Mouse (Mus musculus) liver, embryonic 15.5 days (tissue): ENCODE results near the gene Olfr1512. TPM values are rescaled to one million over a fixed set of nuclear protein-coding genes. Genes with fewer than 3 reads are reported as not detected.

ENCODE experiments used
- ATAC-seq: fragments of 200-750 bp; cut with Nextera tagmentation; 2 replicates; pipeline ENCODE4 v1.8.0; 2017; ENCODE audit warnings: moderate number of reproducible peaks, mild to moderate bottlenecking, moderate library complexity; ENCODE audit not compliant: insufficient read depth
- H3K27ac ChIP-seq: fragments of 300-500 bp; sonication (generic); replicated peaks from 2 replicates; pipeline ENCODE4 v1.5.1; 2015; ENCODE audit warnings: mild to moderate bottlenecking, inconsistent platforms
- H3K27me3 ChIP-seq: fragments of 300-500 bp; sonication (generic); 2 replicates; pipeline ENCODE4 v1.6.1; 2015; ENCODE audit warnings: mild to moderate bottlenecking, inconsistent platforms
- H3K36me3 ChIP-seq: fragments of 300-500 bp; sonication (generic); replicated peaks from 2 replicates; pipeline ENCODE4 v1.6.1; 2015; ENCODE audit warnings: moderate library complexity, mild to moderate bottlenecking, inconsistent platforms
- H3K4me1 ChIP-seq: fragments of 300-500 bp; sonication (generic); replicated peaks from 2 replicates; pipeline ENCODE4 v1.6.1; 2015; ENCODE audit warnings: inconsistent platforms
- H3K4me2 ChIP-seq: fragments of 300-500 bp; sonication (generic); 2 replicates; pipeline ENCODE4 v1.6.1; 2015; ENCODE audit warnings: moderate library complexity, mild to moderate bottlenecking, inconsistent platforms
- H3K4me3 ChIP-seq: fragments of 300-500 bp; sonication (generic); replicated peaks from 2 replicates; pipeline ENCODE4 v1.5.1; 2015; ENCODE audit warnings: mild to moderate bottlenecking, inconsistent platforms
- H3K9ac ChIP-seq: fragments of 300-500 bp; sonication (generic); 2 replicates; pipeline ENCODE4 v1.6.1; 2015; ENCODE audit warnings: moderate library complexity, mild to moderate bottlenecking, inconsistent platforms
- H3K9me3 ChIP-seq: fragments of 300-500 bp; sonication (generic); replicated peaks from 2 replicates; pipeline ENCODE4 v1.6.1; 2016; ENCODE audit warnings: inconsistent platforms
- WGBS: fragments of 180-500 bp; shearing (Covaris S2); methylation state at CpG from one replicate; pipeline ENCODE4 v1.1.7; 2015; ENCODE audit warnings: mixed read lengths; ENCODE audit not compliant: insufficient replicate concordance; 5-methylcytosine and 5-hydroxymethylcytosine counted together
- polyA plus RNA-seq: library from polyadenylated mRNA; unstranded; fragments of >200 nt; fragmentation: Nextera tagmentation; extraction: Ambion mirVana; gene quantifications from 2 replicates; pipeline ENCODE4 v1.2.1, GENCODE M21; 2015

The Olfr1512 gene
- polyA plus RNA-seq, 1 experiment from 2014 or later, result not detected

DNA sequence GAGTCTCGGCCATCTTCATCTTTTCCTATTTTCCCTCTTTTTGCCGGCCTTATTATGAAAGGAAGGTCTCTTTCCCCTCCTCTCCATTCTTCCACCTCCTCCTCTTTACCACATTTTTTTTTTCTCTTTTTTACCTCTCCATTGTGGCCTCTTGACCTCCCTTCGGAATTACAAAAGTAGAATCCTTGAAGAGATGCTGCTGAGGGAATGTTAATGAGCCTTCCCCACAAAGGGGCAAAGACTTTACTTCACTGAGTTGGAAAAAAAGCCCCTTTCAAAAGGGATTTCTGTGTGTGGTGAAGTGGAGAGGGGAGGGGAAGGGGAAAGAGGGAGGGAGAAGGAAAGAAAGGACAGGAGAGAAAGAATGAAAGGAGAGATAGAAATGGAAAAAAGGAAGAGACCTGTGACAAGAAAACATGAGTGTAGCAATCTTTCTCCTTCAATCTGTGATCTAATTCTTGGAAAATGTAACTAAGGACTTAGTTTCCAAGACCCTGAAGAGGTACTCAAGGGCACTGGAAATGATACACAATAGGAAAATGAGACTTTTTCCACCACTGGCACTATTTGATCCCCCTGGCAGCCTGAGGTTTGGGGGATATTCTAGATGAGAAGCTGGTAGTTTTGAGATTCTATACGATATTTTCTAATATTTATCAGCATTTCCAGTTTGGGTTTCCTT is 47.8 kb downstream of the Olfr1512 start:
- no peak for ATAC-seq
- H3K27me3 ChIP-seq, result peaks cover 65% of the 10 kb centered on the region
- WGBS, result 20% methylated on average over 4 of the region's 4 CpGs

DNA sequence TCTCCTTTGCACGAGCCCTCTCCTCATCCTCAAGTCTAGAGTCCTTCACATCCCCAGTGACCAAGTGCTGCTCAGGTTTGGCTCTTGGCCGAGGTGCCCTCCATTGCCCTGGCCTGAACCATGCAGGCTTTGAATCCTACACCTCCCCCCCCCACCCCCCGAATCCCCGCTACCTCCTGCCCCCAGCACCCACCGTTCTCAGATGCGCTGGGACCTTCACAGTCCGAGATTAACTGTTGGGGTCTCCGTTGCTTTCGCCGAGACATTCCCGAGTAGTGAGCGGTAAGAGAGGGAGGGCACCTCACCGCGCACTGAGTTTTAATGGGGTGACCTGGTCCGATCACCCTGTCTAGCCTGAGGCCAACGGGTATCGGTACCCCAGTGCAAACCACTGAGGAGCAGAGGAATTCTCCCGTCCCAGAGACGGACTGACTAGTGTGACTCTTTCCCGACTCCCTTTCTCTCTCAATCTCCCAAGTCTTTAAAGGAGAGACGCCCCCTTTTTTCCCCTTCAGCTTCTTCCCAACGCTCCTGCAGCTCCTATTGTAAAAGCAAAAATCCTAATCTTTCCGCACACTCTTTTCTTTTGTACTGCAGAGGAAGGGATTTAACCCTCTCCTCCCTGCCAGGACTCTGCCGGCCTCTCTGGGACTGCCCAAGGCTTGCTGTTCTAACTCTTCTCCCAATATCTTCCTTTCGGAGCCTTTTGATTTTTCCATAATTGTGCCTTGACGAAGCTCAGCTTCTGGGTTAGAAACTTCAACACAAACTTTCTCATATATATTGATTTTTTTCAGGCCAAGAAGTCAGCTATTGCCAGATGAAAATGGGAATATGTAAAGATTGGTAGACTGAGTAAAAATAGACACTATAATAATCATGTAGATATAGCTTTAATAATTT is 50.8 kb downstream of the Olfr1512 start, which contains the start of gene Sall2:
Sall2 (minus strand) TSS at position 853 of the 903 bp plus-strand sequence.
- no peak for ATAC-seq
- H3K9ac ChIP-seq, result no peak within 1 kb of the TSS

More for the DNA sequence above, 47.8 kb downstream of the Olfr1512 start:
- no peak overlapping the region for H3K9ac ChIP-seq
- H3K4me1 ChIP-seq, result no peaks in the 10 kb centered on the region
- H3K4me3 ChIP-seq, result no peak overlapping the region
- no peak overlapping the region for H3K4me2 ChIP-seq
- no peaks in the 10 kb centered on the region for H3K9me3 ChIP-seq
- no peak overlapping the region for H3K27ac ChIP-seq
- H3K36me3 ChIP-seq, result no peaks in the 10 kb centered on the region

DNA sequence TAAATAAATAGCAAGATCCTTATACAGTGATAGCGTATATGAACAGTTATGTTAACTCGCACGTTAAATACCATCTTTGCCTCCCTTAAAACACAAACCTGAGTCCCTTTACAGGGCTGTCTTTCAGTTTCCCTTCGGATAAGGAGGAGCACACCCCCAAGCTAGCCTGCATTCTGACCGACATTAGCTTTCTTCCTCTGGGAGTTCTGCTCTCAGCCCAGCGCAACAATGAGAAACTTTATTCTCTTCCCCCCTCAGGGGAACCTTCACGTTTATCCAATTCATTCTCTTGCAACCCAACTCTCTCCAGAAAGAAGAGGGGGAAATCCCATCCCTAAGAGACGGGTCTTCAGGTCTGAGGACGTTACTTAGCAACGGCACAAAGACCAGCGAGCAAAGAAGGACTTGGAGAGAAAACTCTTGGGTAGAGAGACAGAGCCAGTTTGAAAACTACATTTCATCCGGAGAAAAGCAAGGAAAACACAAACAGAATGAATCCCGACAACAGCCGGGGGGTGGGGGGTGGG is 51.5 kb downstream of the Olfr1512 start:
- Histone ChIP-seq H3K4me2 (peak overlapping the region; percentile 42; the same call in 1 of the 2 replicates), H3K9me3 (no peaks in the 10 kb centered on the region), H3K9ac (no peak overlapping the region), H3K4me3 (peak overlapping the region; percentile 5; the same call in 1 of the 2 replicates), H3K36me3 (no peaks in the 10 kb centered on the region), H3K4me1 (no peaks in the 10 kb centered on the region), H3K27me3 (peaks cover 86% of the 10 kb centered on the region), H3K27ac (no peak overlapping the region)
- no peak for ATAC-seq
- WGBS, result 5% methylated on average over 14 of the region's 14 CpGs

More for the DNA sequence above, 50.8 kb downstream of the Olfr1512 start, which contains the start of gene Sall2:
- Histone ChIP-seq H3K4me2 (peak within 1 kb of the TSS; percentile 42), H3K27me3 (peaks cover 87% of the 10 kb centered on the region), H3K4me1 (no peaks in the 10 kb centered on the region), H3K27ac (no peak within 1 kb of the TSS), H3K9me3 (no peaks in the 10 kb centered on the region), H3K4me3 (peak within 1 kb of the TSS; percentile 5; the same call in 1 of the 2 replicates), H3K36me3 (no peaks in the 10 kb centered on the region)
- WGBS, result 2% methylated on average over 26 of the region's 26 CpGs

DNA sequence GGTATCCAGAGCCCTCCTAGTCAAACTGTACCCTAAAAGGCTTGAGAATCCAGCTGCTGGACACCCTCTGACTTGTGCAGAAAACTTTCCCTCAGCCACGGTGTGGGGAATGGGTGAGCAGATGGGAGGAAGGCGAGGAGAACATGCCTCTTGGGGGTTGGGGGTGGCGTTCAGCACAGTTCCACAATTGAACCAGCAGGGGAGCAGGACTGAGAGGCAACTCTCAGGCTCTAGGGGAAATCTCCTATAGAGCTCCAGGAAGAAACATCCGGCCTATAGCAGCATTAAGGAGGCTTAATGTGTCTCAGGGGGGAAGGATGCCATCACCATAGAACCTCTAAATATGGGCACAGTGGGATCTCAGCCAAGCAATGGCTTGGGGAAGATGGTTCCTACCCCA is 53.1 kb downstream of the Olfr1512 start:
- H3K36me3 ChIP-seq, result no peaks in the 10 kb centered on the region
- no peak for ATAC-seq
- 7% methylated on average over 4 of the region's 4 CpGs for WGBS
- H3K9ac ChIP-seq, result no peak overlapping the region
- H3K27ac ChIP-seq, result no peak overlapping the region
- peaks cover 74% of the 10 kb centered on the region for H3K27me3 ChIP-seq
- H3K9me3 ChIP-seq, result no peaks in the 10 kb centered on the region
- H3K4me3 ChIP-seq, result no peak overlapping the region
- no peaks in the 10 kb centered on the region for H3K4me1 ChIP-seq
- H3K4me2 ChIP-seq, result no peak overlapping the region

Other genes starting within 250 kb of the Olfr1512 start
- 28.8 and 30.5 TPM in 2 replicates for gene Supt16, start 181.8 kb downstream of the Olfr1512 start, polyA plus RNA-seq
- 8.3 and 10.2 TPM in 2 replicates for gene Chd8, start 121.4 kb downstream of the Olfr1512 start, polyA plus RNA-seq
- 16.4 and 18.1 TPM in 2 replicates for gene Tox4, start 100.0 kb downstream of the Olfr1512 start, polyA plus RNA-seq
- gene Rab2b, start 99.6 kb downstream of the Olfr1512 start, polyA plus RNA-seq, result 2.6 and 3.1 TPM in 2 replicates
- 15.9 and 18.2 TPM in 2 replicates for gene Mettl3, start 74.0 kb downstream of the Olfr1512 start, polyA plus RNA-seq
- gene Sall2, start 50.4 kb downstream of the Olfr1512 start, polyA plus RNA-seq, result 0.71 and 0.86 TPM in 2 replicates
- not detected in 2 replicates for gene Olfr1513, start 22.8 kb downstream of the Olfr1512 start, polyA plus RNA-seq
- gene Olfr1511, start 18.2 kb upstream of the Olfr1512 start, polyA plus RNA-seq, result not detected in 2 replicates
- not detected in 2 replicates for gene Olfr1510, start 35.2 kb upstream of the Olfr1512 start, polyA plus RNA-seq
- not detected in 2 replicates for gene Olfr1509, start 63.8 kb upstream of the Olfr1512 start, polyA plus RNA-seq
- not detected in 2 replicates for gene Olfr1508, start 88.3 kb upstream of the Olfr1512 start, polyA plus RNA-seq
- not detected in 2 replicates for gene Olfr1507, start 116.6 kb upstream of the Olfr1512 start, polyA plus RNA-seq